Mouse (Mus musculus): ENCODE measurements around the gene Lgals12. TPM values are rescaled to one million over a fixed set of nuclear protein-coding genes. Genes with fewer than 3 reads are reported as not detected.

Lgals12 gene
- polyA plus RNA-seq, 1 experiment from 2014 or later = 0.24 TPM

DNA sequence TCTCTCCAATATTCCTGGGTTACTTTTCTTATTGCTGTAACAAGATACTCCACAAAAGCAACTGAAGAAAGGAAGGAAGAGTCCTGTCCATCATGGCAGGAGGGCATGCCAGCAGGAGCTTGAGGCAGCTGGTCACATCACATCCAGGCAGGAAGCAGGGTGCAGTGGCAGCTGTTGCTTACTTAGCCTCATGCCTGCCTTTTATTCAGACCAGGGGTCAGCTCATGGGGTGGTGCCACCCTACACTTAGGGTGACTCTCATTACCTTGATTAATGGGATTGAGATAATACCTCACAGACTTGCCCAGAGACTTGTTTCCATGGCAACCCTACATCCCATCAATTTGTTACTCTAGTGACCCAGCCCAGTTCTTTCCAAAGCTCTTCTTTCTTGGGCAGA is 2.0 kb downstream of the Lgals12 start:
- Histone ChIP-seq H3K27ac (replicated peaks) (no peak overlapping the region), H3K36me3 (replicated peaks) (no peaks in the 10 kb centered on the region), H3K27me3 (replicated peaks; ENCODE audit: low read depth, poor library complexity, severe bottlenecking) (peaks cover 17% of the 10 kb centered on the region), H3K4me1 (peaks cover 25% of the 10 kb centered on the region), H3K9me3 (no peaks in the 10 kb centered on the region), H3K4me3 (no peak overlapping the region)
- no peak for DNase-seq (ENCODE audit: low spot score)

GRCm38 (mm10) chr19:7604107-7604506 is 2.9 kb downstream of the Lgals12 start:
- no peak overlapping the region for H3K4me3 ChIP-seq
- peaks cover 25% of the 10 kb centered on the region for H3K4me1 ChIP-seq
- WGBS = 92% methylated on average over 10 of the region's 10 CpGs
- no peak overlapping the region for H3K27ac ChIP-seq (replicated peaks)
- H3K27me3 ChIP-seq (replicated peaks; ENCODE audit: low read depth, poor library complexity, severe bottlenecking) = peaks cover 13% of the 10 kb centered on the region
- DNase-seq (ENCODE audit: low spot score) = no peak
- no peaks in the 10 kb centered on the region for H3K36me3 ChIP-seq (replicated peaks)
- H3K9me3 ChIP-seq = no peaks in the 10 kb centered on the region

DNA sequence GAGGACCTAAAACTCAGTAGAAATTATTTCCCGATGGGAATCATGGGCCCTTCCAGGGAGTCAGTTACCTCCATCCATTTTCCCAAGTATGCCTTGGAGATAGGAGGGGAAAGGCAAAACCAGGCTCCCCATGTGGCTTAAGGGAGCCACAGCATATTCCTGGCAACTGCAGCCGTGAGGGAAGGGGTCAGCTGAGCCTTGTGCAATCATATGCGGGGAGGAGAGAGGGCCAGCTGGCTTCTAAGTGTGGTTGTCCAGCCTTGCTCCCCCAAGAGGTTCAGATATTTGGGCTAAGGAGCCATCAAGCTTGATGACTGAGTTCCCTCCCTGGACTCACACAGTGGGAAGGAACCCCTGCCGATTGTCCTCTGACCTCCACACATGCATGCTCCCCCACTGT is 5.4 kb downstream of the Lgals12 start:
- Histone ChIP-seq H3K27ac (replicated peaks) (no peak overlapping the region), H3K27me3 (replicated peaks; ENCODE audit: low read depth, poor library complexity, severe bottlenecking) (no peaks in the 10 kb centered on the region), H3K9me3 (no peaks in the 10 kb centered on the region), H3K36me3 (replicated peaks) (no peaks in the 10 kb centered on the region), H3K4me1 (peaks cover 14% of the 10 kb centered on the region), H3K4me3 (no peak overlapping the region)
- no peak for DNase-seq (ENCODE audit: low spot score)
- 80% methylated on average over 4 of the region's 4 CpGs for WGBS

DNA sequence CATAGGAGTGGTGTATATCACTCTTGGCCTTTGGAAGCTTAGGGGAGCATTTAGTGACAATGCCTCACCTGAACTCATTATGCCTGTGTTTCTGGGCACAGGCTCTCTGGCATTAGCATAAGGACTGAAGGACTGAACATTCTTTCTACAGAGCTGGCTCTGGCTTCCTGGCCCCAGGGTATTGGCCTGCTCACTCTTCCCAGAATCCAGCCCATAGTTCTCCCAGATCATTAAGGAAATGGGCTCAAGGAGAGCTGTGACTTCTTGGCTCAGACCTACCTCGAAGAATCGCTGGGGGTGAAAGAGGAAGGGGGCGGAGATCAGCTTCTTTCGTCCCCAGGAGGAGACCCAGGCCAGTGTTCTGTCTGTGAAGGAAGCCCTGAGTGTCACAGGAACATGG is 8.5 kb downstream of the Lgals12 start:
- no peaks in the 10 kb centered on the region for H3K36me3 ChIP-seq (replicated peaks)
- no peak for DNase-seq (ENCODE audit: low spot score)
- H3K9me3 ChIP-seq = no peaks in the 10 kb centered on the region
- no peak overlapping the region for H3K27ac ChIP-seq (replicated peaks)
- no peaks in the 10 kb centered on the region for H3K4me1 ChIP-seq
- H3K27me3 ChIP-seq (replicated peaks; ENCODE audit: low read depth, poor library complexity, severe bottlenecking) = no peaks in the 10 kb centered on the region
- WGBS = 54% methylated on average over 4 of the region's 4 CpGs
- no peak overlapping the region for H3K4me3 ChIP-seq

DNA sequence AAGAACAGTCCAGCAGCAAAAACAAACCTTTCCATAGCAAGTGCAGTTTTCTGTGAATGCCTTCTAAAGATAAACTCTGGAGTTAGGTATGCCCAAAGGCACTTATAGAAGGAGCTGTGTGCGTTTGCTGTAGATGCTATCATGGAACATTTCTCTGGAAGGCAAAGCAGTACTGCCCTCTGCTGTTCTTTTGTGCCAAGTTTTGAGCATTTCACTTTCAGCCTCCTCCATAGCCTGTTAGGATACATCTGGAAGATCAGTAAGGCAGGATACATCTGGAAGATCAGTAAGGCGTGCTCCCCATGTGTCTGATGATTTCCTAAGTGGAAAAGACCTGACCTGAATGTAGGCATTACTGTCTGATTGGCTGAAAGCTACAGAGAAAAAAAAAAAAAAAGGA is 11.5 kb downstream of the Lgals12 start:
- no peaks in the 10 kb centered on the region for H3K9me3 ChIP-seq
- H3K4me3 ChIP-seq = no peak overlapping the region
- 24% methylated on average over 2 of the region's 2 CpGs for WGBS
- no peak overlapping the region for H3K27ac ChIP-seq (replicated peaks)
- DNase-seq (ENCODE audit: low spot score) = peak; percentile 35
- peaks cover 9% of the 10 kb centered on the region for H3K4me1 ChIP-seq
- no peaks in the 10 kb centered on the region for H3K36me3 ChIP-seq (replicated peaks)
- H3K27me3 ChIP-seq (replicated peaks; ENCODE audit: low read depth, poor library complexity, severe bottlenecking) = no peaks in the 10 kb centered on the region

DNA sequence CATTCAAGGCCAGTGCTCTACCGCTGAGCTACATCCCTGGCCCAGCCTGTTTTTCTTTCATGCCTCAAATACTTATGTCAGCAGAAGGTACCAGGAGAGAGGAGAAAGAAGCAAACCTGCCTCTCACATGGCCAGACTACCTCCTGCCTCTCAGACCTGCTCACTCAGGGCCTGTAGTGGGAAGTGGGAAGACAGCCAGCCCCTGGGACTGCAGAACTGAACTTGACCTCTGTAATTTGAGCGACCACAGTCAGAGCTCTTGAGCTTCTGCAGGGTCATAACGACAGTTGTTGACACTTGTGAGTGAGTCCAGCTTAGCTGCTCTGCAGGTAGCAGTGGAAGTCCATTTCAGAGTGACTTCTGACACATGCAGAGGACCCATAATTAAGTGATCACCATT is 15.0 kb downstream of the Lgals12 start:
- peaks cover 5% of the 10 kb centered on the region; the same call in 1 of the 2 replicates for H3K36me3 ChIP-seq (replicated peaks)
- no peak overlapping the region for H3K27ac ChIP-seq (replicated peaks)
- whole genome bisulfite sequencing = 45% methylated on average over 3 of the region's 3 CpGs
- peaks cover 9% of the 10 kb centered on the region for H3K4me1 ChIP-seq
- DNase-seq (ENCODE audit: low spot score) = peak; percentile 40
- 0 out of 2 replicates have a peak, but pooled peaks cover 5% of the 10 kb centered on the region for H3K9me3 ChIP-seq
- no peak overlapping the region for H3K4me3 ChIP-seq
- no peaks in the 10 kb centered on the region for H3K27me3 ChIP-seq (replicated peaks; ENCODE audit: low read depth, poor library complexity, severe bottlenecking)

DNA sequence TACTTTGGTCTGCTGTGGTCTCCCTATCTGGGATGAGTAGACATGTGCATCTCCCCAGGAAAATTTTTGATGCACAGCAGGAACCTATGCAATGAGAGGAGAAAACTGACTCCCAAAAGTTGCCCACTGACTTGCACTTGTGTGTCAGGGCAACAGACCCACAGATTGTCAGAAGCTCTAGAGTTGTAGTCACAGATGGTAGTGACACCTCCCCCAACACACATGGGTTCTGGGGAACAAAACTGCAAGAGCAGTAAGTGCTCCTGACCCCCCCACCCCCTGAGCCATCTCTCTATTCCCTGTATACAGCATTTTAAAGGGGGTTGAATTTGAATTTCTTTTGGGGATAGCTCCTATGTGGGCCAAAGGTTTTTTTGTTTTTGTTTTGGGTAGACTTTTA is 16.2 kb downstream of the Lgals12 start:
- H3K36me3 ChIP-seq (replicated peaks) = peaks cover 5% of the 10 kb centered on the region; the same call in 1 of the 2 replicates
- no peak overlapping the region for H3K27ac ChIP-seq (replicated peaks)
- H3K4me3 ChIP-seq = no peak overlapping the region
- no peak for DNase-seq (ENCODE audit: low spot score)
- H3K9me3 ChIP-seq = 0 out of 2 replicates have a peak, but pooled peaks cover 5% of the 10 kb centered on the region
- peaks cover 9% of the 10 kb centered on the region for H3K4me1 ChIP-seq
- H3K27me3 ChIP-seq (replicated peaks; ENCODE audit: low read depth, poor library complexity, severe bottlenecking) = no peaks in the 10 kb centered on the region

GRCm38 (mm10) chr19:7585764-7586163 is 21.2 kb downstream of the Lgals12 start:
- no peak for DNase-seq (ENCODE audit: low spot score)
- WGBS = 92% methylated on average over 6 of the region's 6 CpGs
- no peak overlapping the region for H3K4me3 ChIP-seq
- no peaks in the 10 kb centered on the region for H3K27me3 ChIP-seq (replicated peaks; ENCODE audit: low read depth, poor library complexity, severe bottlenecking)
- 0 out of 2 replicates have a peak, but pooled peaks cover 5% of the 10 kb centered on the region for H3K9me3 ChIP-seq
- H3K4me1 ChIP-seq = peaks cover 8% of the 10 kb centered on the region
- H3K36me3 ChIP-seq (replicated peaks) = peaks cover 5% of the 10 kb centered on the region; the same call in 1 of the 2 replicates
- H3K27ac ChIP-seq (replicated peaks) = no peak overlapping the region

GRCm38 (mm10) chr19:7585279-7585678 is 21.7 kb downstream of the Lgals12 start:
- no peaks in the 10 kb centered on the region for H3K27me3 ChIP-seq (replicated peaks; ENCODE audit: low read depth, poor library complexity, severe bottlenecking)
- H3K4me3 ChIP-seq = no peak overlapping the region
- H3K4me1 ChIP-seq = peaks cover 8% of the 10 kb centered on the region
- H3K9me3 ChIP-seq = 0 out of 2 replicates have a peak, but pooled peaks cover 5% of the 10 kb centered on the region
- peaks cover 5% of the 10 kb centered on the region; the same call in 1 of the 2 replicates for H3K36me3 ChIP-seq (replicated peaks)
- DNase-seq (ENCODE audit: low spot score) = no peak
- 87% methylated on average over 8 of the region's 8 CpGs for WGBS
- no peak overlapping the region for H3K27ac ChIP-seq (replicated peaks)

- Histone ChIP-seq H3K4me1 (peaks cover 8% of the 10 kb centered on the region), H3K36me3 (replicated peaks) (peaks cover 5% of the 10 kb centered on the region; the same call in 1 of the 2 replicates), H3K27me3 (replicated peaks; ENCODE audit: low read depth, poor library complexity, severe bottlenecking) (no peaks in the 10 kb centered on the region), H3K27ac (replicated peaks) (no peak overlapping the region), H3K9me3 (0 out of 2 replicates have a peak, but pooled peaks cover 5% of the 10 kb centered on the region), H3K4me3 (no peak overlapping the region)
- DNase-seq (ENCODE audit: low spot score) = no peak
- WGBS = 76% methylated on average over 3 of the region's 3 CpGs
These were observed 23.4 kb downstream of the Lgals12 start for GRCm38 (mm10) chr19:7583599-7583998.

DNA sequence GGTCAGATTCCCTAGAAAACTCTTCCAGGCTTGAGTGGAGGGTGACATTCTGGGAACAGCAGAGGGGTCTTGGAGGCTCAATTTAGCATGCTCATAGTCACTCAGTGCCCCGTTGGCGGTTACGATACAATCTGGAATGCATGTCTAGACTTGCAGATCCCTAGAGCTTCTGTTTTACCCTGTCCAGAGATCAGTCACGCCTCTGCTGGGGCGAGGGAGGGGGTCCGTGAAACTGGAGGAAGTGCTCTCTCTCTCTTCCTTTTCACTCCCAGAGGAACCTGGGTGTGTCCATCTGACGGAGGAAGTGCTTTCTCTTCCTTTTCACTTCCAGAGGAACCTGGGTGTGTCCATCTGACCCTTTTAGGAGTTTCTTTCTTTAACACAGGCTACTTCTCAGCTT is 23.9 kb downstream of the Lgals12 start:
- DNase-seq (ENCODE audit: low spot score) = peak; percentile 29
- Histone ChIP-seq H3K4me1 (peaks cover 8% of the 10 kb centered on the region), H3K36me3 (replicated peaks) (0 out of 2 replicates have a peak, but pooled peaks cover 1% of the 10 kb centered on the region), H3K4me3 (no peak overlapping the region), H3K9me3 (0 out of 2 replicates have a peak, but pooled peaks cover 1% of the 10 kb centered on the region), H3K27me3 (replicated peaks; ENCODE audit: low read depth, poor library complexity, severe bottlenecking) (no peaks in the 10 kb centered on the region), H3K27ac (replicated peaks) (no peak overlapping the region)
- 53% methylated on average over 7 of the region's 7 CpGs for WGBS

DNA sequence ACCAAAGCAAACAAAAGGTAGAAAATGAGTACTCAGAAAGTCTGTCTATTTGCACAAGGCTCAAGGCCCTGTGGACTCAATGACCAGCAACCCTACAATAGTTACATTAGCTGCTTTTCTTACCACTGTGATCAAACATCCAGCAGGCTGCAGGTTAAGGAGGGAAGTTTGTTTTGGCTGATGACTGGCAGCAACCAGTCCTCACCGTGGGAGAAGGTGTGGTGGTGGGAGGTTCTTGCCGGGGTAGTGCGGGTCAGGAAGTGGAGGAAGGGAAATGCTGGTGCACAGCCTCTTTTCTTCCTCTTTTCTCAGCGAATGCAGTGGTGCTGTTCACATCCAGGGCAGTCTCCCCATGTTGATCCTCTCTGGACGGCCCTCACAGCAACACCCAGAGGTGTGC is 26.0 kb downstream of the Lgals12 start:
- no peak overlapping the region for H3K27ac ChIP-seq (replicated peaks)
- H3K4me3 ChIP-seq = no peak overlapping the region
- peaks cover 8% of the 10 kb centered on the region for H3K4me1 ChIP-seq
- H3K36me3 ChIP-seq (replicated peaks) = no peaks in the 10 kb centered on the region
- no peaks in the 10 kb centered on the region for H3K9me3 ChIP-seq
- no peak for DNase-seq (ENCODE audit: low spot score)
- WGBS = 71% methylated on average over 5 of the region's 5 CpGs
- H3K27me3 ChIP-seq (replicated peaks; ENCODE audit: low read depth, poor library complexity, severe bottlenecking) = no peaks in the 10 kb centered on the region

DNA sequence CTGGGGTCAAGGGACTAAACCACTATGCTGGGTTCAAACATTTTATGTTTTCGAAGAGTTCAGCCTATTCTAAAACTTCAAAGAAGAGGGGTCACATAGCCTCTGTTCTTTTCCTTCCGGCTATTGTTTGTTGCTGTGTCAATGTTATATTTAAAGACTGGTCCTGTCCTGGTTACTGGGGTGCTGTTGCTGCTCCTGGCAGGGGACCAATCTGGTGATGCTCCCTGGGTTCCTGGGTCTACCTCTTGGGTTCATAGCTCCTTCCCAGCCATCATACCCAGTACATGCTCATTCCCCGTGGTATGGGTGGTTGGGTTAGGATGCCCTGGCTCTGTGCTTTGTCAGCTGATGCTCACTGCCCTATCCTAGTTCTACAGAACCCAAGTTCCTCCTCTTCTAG is 29.3 kb downstream of the Lgals12 start:
- Histone ChIP-seq H3K4me3 (no peak overlapping the region), H3K27me3 (replicated peaks; ENCODE audit: low read depth, poor library complexity, severe bottlenecking) (no peaks in the 10 kb centered on the region), H3K36me3 (replicated peaks) (no peaks in the 10 kb centered on the region), H3K9me3 (no peaks in the 10 kb centered on the region), H3K4me1 (no peaks in the 10 kb centered on the region), H3K27ac (replicated peaks) (no peak overlapping the region)
- 86% methylated on average over 3 of the region's 3 CpGs for WGBS
- DNase-seq (ENCODE audit: low spot score) = no peak

DNA sequence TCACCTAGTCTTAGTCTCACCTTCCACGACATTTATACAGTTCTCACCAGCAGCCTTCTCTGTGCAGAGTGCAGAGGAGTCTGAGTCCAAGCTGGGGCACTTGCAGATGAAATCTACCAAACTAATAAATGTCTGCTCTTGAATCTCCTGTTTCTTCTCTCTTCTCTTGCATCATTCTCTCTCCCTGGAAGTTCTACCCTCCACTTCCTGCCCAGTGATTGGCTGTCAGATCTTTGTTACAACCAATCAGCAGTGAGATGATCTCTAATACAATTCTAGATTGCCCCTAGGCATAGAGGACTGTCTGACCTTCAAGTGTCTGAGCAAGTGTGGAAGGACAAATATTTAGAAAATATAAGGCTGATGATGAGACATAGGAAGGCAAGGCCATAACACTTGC is 30.8 kb downstream of the Lgals12 start:
- H3K27ac ChIP-seq (replicated peaks) = no peak overlapping the region
- no peak for DNase-seq (ENCODE audit: low spot score)
- 87% methylated on average over 1 of the region's 1 CpGs for WGBS
- H3K36me3 ChIP-seq (replicated peaks) = no peaks in the 10 kb centered on the region
- H3K4me1 ChIP-seq = no peaks in the 10 kb centered on the region
- no peak overlapping the region for H3K4me3 ChIP-seq
- H3K9me3 ChIP-seq = no peaks in the 10 kb centered on the region
- no peaks in the 10 kb centered on the region for H3K27me3 ChIP-seq (replicated peaks; ENCODE audit: low read depth, poor library complexity, severe bottlenecking)

All from embryonic facial prominence, embryonic 10.5 days (tissue).